Mouse (Mus musculus) bone marrow macrophage, adult 2 months (primary cell): ENCODE results near the gene Sdf4. TPM values are rescaled to one million over a fixed set of nuclear protein-coding genes. Genes with fewer than 3 reads are reported as not detected.

Experiments used
- H3K27ac ChIP-seq: 2 replicates; pipeline ENCODE4 v1.5.1; 2012; ENCODE audit warnings: low read depth, low read length; ENCODE audit not compliant: insufficient read depth
- H3K4me1 ChIP-seq: 2 replicates; pipeline ENCODE4 v1.6.1; 2012; ENCODE audit warnings: low read length; ENCODE audit not compliant: control insufficient read depth, insufficient read depth
- H3K4me3 ChIP-seq: 2 replicates; pipeline ENCODE4 v1.5.1; 2012; ENCODE audit warnings: mild to moderate bottlenecking, low read length, moderate library complexity; ENCODE audit not compliant: insufficient read depth
- CTCF ChIP-seq: IDR thresholded peaks from 2 replicates; pipeline ENCODE4 v1.5.1; 2012; ENCODE audit warnings: low read depth, mild to moderate bottlenecking, low read length, moderate library complexity
- POLR2A ChIP-seq: IDR thresholded peaks from 2 replicates; pipeline ENCODE4 v1.6.1; 2012; ENCODE audit warnings: mild to moderate bottlenecking, low read depth, low read length, borderline replicate concordance
- polyA plus RNA-seq: library from polyadenylated mRNA; stranded (reverse); fragments of >200 nt; gene quantifications from 2 replicates; pipeline ENCODE4 v1.2.4, GENCODE M21; 2012; ENCODE audit not compliant: missing spikeins, insufficient read depth, insufficient read length

Sdf4 gene
- polyA plus RNA-seq, 1 experiment, result 213 TPM

- Histone ChIP-seq H3K27ac (no peak overlapping the region), H3K4me3 (no peak overlapping the region), H3K4me1 (no peaks in the 10 kb centered on the region)
- no peak for TF ChIP-seq POLR2A
- no peak for TF ChIP-seq CTCF
Measured at GRCm38 (mm10) chr4:156004109-156004508, 11.4 kb downstream of the Sdf4 start.

DNA sequence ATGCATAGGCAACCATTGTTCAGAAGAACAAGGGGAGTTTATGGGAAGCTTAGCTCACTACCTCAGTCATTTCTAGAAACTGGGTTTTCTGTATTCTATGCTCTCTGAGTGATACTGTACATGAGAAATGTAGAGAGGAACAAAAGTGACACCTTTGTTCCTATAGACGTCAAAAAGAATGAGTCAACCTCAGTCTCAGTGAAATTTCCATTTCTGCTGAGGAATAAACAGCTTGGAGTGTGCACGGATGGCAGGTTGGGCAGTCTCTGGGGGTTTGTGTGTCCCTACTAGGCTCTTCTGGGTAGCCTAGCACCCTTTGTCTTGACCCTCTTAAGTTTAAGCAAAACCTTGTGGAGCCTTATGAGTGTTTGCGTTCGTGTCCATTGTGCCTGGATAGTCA, 15.7 kb downstream of the Sdf4 start:
- no peaks in the 10 kb centered on the region for H3K4me1 ChIP-seq
- H3K4me3 ChIP-seq, result no peak overlapping the region
- no peak overlapping the region for H3K27ac ChIP-seq
- no peak for TF ChIP-seq POLR2A
- no peak for TF ChIP-seq CTCF

DNA sequence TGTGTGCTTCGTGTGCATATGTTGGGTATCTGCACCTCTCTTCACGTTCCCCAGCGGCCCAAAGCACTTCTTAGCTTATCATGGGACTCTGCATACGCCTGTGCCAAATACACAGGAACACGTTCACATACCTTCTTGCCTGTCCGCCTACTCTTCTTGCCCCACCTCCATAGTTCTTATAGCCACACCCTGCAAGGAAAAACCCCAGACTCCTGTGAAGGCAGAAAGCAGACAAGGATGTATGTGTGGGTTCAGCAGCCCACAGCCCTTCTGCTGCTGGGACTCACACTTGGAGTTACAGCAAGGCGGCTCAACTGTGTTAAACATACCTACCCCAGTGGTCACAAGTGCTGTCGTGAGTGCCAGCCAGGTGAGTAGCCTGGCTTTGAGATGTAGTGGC, 21.0 kb downstream of the Sdf4 start, which contains the start of gene Tnfrsf4:
Gene Tnfrsf4, plus strand, starts transcription at position 207 of the 400 bp plus-strand sequence.
- TF ChIP-seq POLR2A (no peak), CTCF (no peak)
- H3K4me1 ChIP-seq, result no peaks in the 10 kb centered on the region
- H3K4me3 ChIP-seq, result no peak within 1 kb of the TSS
- no peak within 1 kb of the TSS for H3K27ac ChIP-seq

GRCm38 (mm10) chr4:156014436-156014835, 21.8 kb downstream of the Sdf4 start:
- Histone ChIP-seq H3K4me1 (no peaks in the 10 kb centered on the region), H3K27ac (no peak overlapping the region), H3K4me3 (no peak overlapping the region)
- TF ChIP-seq POLR2A (no peak), CTCF (no peak)

DNA sequence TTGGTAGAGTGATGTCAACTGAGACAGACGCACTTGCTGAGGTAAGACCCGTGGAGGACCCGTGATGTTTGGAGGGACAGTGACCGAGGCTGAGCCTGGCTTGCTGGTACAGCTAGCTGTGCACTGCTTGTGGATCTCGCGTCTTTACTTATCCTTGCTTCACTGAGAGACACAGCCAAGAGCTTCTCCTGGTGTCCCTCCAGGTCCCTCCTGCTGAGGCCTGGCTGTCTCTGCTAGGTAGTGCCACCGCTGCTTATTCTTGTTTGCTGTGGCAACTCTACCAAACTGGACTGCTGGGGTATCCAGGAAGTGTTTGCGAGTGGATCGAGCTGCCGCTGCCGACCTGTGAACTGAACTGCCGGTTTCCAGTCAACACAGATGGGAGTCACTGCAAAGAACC, 27.1 kb downstream of the Sdf4 start:
- Histone ChIP-seq H3K4me1 (no peaks in the 10 kb centered on the region), H3K27ac (no peak overlapping the region)

DNA sequence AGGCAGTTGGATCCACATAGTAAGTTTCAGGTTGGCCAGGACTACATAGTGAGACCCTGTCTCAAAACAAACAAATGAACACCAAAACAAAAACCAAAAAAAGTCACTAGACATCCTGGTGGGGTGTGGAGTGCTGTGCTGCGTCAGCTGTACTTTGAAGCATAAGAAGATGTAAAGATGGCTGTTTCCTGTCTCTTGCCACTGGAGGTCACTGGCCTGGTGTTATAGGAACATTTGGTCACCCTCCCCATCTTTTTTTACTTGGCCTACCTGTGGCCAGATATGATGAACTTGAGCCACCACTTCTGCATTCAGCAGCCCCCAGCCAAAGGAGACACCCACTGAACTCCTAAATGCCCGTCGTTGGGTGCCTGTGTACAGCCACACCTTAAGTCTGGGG, 28.7 kb downstream of the Sdf4 start:
- Histone ChIP-seq H3K27ac (no peak overlapping the region), H3K4me3 (no peak overlapping the region)
- no peak for TF ChIP-seq POLR2A

More for the DNA sequence above, 27.1 kb downstream of the Sdf4 start:
- TF ChIP-seq CTCF (no peak), POLR2A (no peak)
- no peak overlapping the region for H3K4me3 ChIP-seq

DNA sequence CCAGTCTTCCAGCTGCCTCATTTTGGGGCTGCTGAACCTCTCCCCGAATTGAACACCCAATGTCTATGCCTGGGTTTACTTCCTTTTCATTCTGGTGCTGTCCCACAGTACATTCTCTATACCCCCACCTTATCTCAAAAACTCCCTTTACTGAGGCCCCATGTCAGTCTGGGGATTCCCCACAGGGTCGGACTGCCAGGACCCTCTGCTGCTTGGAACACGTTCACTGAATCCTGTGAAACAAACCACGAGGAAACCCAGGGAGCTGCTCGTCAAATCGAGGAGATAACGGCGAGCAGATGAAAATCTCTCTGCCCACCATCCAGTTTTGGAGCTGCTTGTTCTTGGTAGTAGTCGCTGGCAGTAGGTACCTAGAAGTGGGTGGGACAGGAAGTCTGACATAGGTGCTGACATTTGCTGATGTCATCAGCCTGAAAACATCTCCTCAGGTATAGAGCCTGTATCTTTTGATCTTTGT, 29.3 kb downstream of the Sdf4 start:
- Histone ChIP-seq H3K4me1 (peaks cover 7% of the 10 kb centered on the region), H3K27ac (no peak overlapping the region)

More for the DNA sequence above, 28.7 kb downstream of the Sdf4 start:
- peaks cover 6% of the 10 kb centered on the region for H3K4me1 ChIP-seq

GRCm38 (mm10) chr4:156023520-156023919, 30.8 kb downstream of the Sdf4 start:
- Histone ChIP-seq H3K4me1 (peaks cover 7% of the 10 kb centered on the region), H3K4me3 (no peak overlapping the region), H3K27ac (no peak overlapping the region)
- no peak for TF ChIP-seq POLR2A
- TF ChIP-seq CTCF, result no peak

More for the DNA sequence above, 29.3 kb downstream of the Sdf4 start:
- TF ChIP-seq POLR2A (no peak), CTCF (no peak)
- H3K4me3 ChIP-seq, result no peak overlapping the region

DNA sequence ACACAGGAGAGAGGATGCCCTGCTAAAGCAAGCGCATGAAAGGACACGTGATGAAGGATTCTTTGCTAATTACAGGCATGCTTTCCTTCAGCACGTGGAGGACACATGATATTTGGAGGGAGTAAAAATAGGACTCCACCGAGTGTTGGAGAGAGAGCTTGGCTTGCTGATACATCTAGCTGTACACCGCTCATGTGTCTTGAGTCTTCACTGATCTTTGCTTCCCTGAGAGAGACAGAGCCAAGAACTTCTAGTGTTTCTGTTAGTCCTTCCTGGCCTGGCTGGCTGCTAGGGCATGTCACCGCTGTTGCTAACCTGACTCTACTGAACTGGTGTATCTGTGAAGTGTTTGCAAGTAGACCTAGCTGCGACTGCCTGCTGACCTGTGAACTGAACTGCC, 31.5 kb downstream of the Sdf4 start:
- TF ChIP-seq CTCF (no peak), POLR2A (no peak)
- Histone ChIP-seq H3K4me3 (no peak overlapping the region), H3K27ac (no peak overlapping the region), H3K4me1 (peaks cover 7% of the 10 kb centered on the region)

DNA sequence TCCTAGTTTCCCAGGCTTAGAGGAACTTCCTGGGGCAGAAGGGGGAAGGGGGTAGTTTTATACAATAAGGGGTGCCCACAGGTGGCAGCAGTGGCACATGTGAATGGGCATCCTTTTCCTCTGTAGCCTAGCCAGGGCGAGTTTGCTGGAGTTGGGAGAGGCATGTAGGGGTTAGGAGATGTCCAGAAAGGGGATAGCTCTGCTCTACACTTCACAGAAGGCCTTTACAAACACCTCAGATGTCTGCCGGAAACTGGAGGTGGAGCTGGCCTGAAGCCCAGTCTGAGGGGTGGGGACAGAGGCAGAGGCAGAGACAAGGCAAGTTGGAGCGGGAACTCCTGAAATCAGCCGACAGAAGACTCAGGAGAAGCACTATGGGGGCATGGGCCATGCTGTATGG, 33.3 kb downstream of the Sdf4 start, which contains the start of gene Tnfrsf18:
Gene Tnfrsf18, plus strand, starts transcription at position 152 of the 400 bp plus-strand sequence.
- no peak for TF ChIP-seq CTCF
- no peak for TF ChIP-seq POLR2A
- peaks cover 7% of the 10 kb centered on the region for H3K4me1 ChIP-seq
- no peak within 1 kb of the TSS for H3K27ac ChIP-seq
- H3K4me3 ChIP-seq, result no peak within 1 kb of the TSS

- TF ChIP-seq POLR2A (no peak), CTCF (no peak)
- Histone ChIP-seq H3K4me3 (no peak overlapping the region), H3K27ac (no peak overlapping the region), H3K4me1 (peaks cover 27% of the 10 kb centered on the region)
Measured at GRCm38 (mm10) chr4:156028580-156028979, 35.9 kb downstream of the Sdf4 start.
